Mouse (Mus musculus) limb, embryonic 11.5 days (tissue): ENCODE results near the gene Paqr5. TPM values are rescaled to one million over a fixed set of nuclear protein-coding genes. Genes with fewer than 3 reads are reported as not detected.

Experiments used
- ATAC-seq: fragments of 200-750 bp; cut with Nextera tagmentation; 2 replicates; pipeline ENCODE4 v1.8.0; 2017; ENCODE audit warnings: low read depth; ENCODE audit not compliant: insufficient number of reproducible peaks, low FRiP score, low TSS enrichment
- DNase-seq: peaks from one replicate; pipeline ENCODE4 v3.0.0-alpha.2; 2015; ENCODE audit warnings: low spot score
- H3K27ac ChIP-seq: fragments of 300-500 bp; sonication (generic); replicated peaks from 2 replicates; pipeline ENCODE4 v1.5.1; 2014; ENCODE audit warnings: low read depth, mild to moderate bottlenecking, low read length
- H3K27me3 ChIP-seq: fragments of 300-500 bp; sonication (generic); 2 replicates; pipeline ENCODE4 v1.6.1; 2014; ENCODE audit warnings: mild to moderate bottlenecking, low read length, mixed read lengths; ENCODE audit not compliant: control insufficient read depth, insufficient read depth
- H3K36me3 ChIP-seq: fragments of 300-500 bp; sonication (generic); 2 replicates; pipeline ENCODE4 v1.6.1; 2014; ENCODE audit warnings: mild to moderate bottlenecking, low read length, moderate library complexity, mixed read lengths; ENCODE audit not compliant: control insufficient read depth, insufficient read depth
- H3K4me1 ChIP-seq: fragments of 300-500 bp; sonication (generic); 2 replicates; pipeline ENCODE4 v1.6.1; 2014; ENCODE audit warnings: low read length, mixed read lengths; ENCODE audit not compliant: control insufficient read depth, insufficient read depth
- H3K4me2 ChIP-seq: fragments of 300-500 bp; sonication (generic); 2 replicates; pipeline ENCODE4 v1.6.1; 2014; ENCODE audit warnings: low read depth, mild to moderate bottlenecking, moderate library complexity; ENCODE audit not compliant: severe bottlenecking
- H3K4me3 ChIP-seq: fragments of 300-500 bp; sonication (generic); 2 replicates; pipeline ENCODE4 v1.5.1; 2014; ENCODE audit warnings: low read depth, low read length
- H3K9ac ChIP-seq: fragments of 300-500 bp; sonication (generic); 2 replicates; pipeline ENCODE4 v1.6.1; 2014; ENCODE audit warnings: mild to moderate bottlenecking, low read length
- H3K9me3 ChIP-seq: fragments of 300-500 bp; sonication (generic); 2 replicates; pipeline ENCODE4 v1.6.1; 2016; ENCODE audit warnings: low read length; ENCODE audit not compliant: control insufficient read depth
- WGBS: fragments of 180-500 bp; shearing (Covaris S2); extraction: QIAGEN DNeasy Blood & Tissue Kit; methylation state at CpG from one replicate; pipeline ENCODE4 v1.1.7; 2014; 5-methylcytosine and 5-hydroxymethylcytosine counted together
- polyA plus RNA-seq: library from polyadenylated mRNA; unstranded; fragments of >200 nt; fragmentation: Nextera tagmentation; extraction: Ambion mirVana; gene quantifications from 2 replicates; pipeline ENCODE4 v1.2.1, GENCODE M21; 2014

The Paqr5 gene
- polyA plus RNA-seq, 1 experiment from 2014 or later: 0.85 TPM

GRCm38 (mm10) chr9:62021583-62022120, 5.0 kb downstream of the Paqr5 start:
- WGBS: 36% methylated on average over 7 of the region's 7 CpGs
- no peaks in the 10 kb centered on the region for H3K9me3 ChIP-seq
- no peak overlapping the region for H3K4me3 ChIP-seq
- H3K4me1 ChIP-seq: peaks cover 1% of the 10 kb centered on the region; the same call in 1 of the 2 replicates
- H3K9ac ChIP-seq: no peak overlapping the region
- H3K4me2 ChIP-seq: no peak overlapping the region
- H3K36me3 ChIP-seq: no peaks in the 10 kb centered on the region
- ATAC-seq (no peak), DNase-seq (no peak)
- H3K27me3 ChIP-seq: peaks cover 8% of the 10 kb centered on the region
- H3K27ac ChIP-seq: no peak overlapping the region

GRCm38 (mm10) chr9:62020259-62020658, 6.4 kb downstream of the Paqr5 start:
- no peaks in the 10 kb centered on the region for H3K4me1 ChIP-seq
- H3K27me3 ChIP-seq: peaks cover under 1% of the 10 kb centered on the region; the same call in 1 of the 2 replicates
- no peak overlapping the region for H3K27ac ChIP-seq
- WGBS: 85% methylated on average over 7 of the region's 7 CpGs
- no peak for ATAC-seq
- H3K4me2 ChIP-seq: no peak overlapping the region
- no peak for DNase-seq
- H3K9ac ChIP-seq: no peak overlapping the region
- H3K36me3 ChIP-seq: no peaks in the 10 kb centered on the region
- no peak overlapping the region for H3K4me3 ChIP-seq
- H3K9me3 ChIP-seq: no peaks in the 10 kb centered on the region

- 81% methylated on average over 14 of the region's 14 CpGs for WGBS
Observed at GRCm38 (mm10) chr9:62018229-62019093, 8.2 kb downstream of the Paqr5 start.

GRCm38 (mm10) chr9:62017329-62017728, 9.3 kb downstream of the Paqr5 start:
- no peaks in the 10 kb centered on the region for H3K36me3 ChIP-seq
- no peaks in the 10 kb centered on the region for H3K9me3 ChIP-seq
- DNase-seq (no peak), ATAC-seq (no peak)
- no peaks in the 10 kb centered on the region for H3K4me1 ChIP-seq
- WGBS: 80% methylated on average over 6 of the region's 6 CpGs
- H3K27ac ChIP-seq: no peak overlapping the region
- H3K4me3 ChIP-seq: no peak overlapping the region
- H3K27me3 ChIP-seq: no peaks in the 10 kb centered on the region
- H3K9ac ChIP-seq: no peak overlapping the region
- no peak overlapping the region for H3K4me2 ChIP-seq

More at GRCm38 (mm10) chr9:62018229-62019093, 8.2 kb downstream of the Paqr5 start:
- H3K4me3 ChIP-seq: no peak overlapping the region
- H3K4me1 ChIP-seq: no peaks in the 10 kb centered on the region
- H3K9ac ChIP-seq: no peak overlapping the region
- no peaks in the 10 kb centered on the region for H3K36me3 ChIP-seq
- H3K9me3 ChIP-seq: no peaks in the 10 kb centered on the region
- no peak for DNase-seq
- no peak overlapping the region for H3K27ac ChIP-seq
- H3K4me2 ChIP-seq: no peak overlapping the region
- ATAC-seq: no peak
- H3K27me3 ChIP-seq: no peaks in the 10 kb centered on the region

- no peak overlapping the region for H3K4me2 ChIP-seq
- no peaks in the 10 kb centered on the region for H3K9me3 ChIP-seq
- no peak overlapping the region for H3K4me3 ChIP-seq
- ATAC-seq: no peak
- no peak for DNase-seq
- H3K27ac ChIP-seq: no peak overlapping the region
- WGBS: 60% methylated on average over 3 of the region's 3 CpGs
- no peaks in the 10 kb centered on the region for H3K27me3 ChIP-seq
- H3K9ac ChIP-seq: no peak overlapping the region
- no peaks in the 10 kb centered on the region for H3K4me1 ChIP-seq
- H3K36me3 ChIP-seq: no peaks in the 10 kb centered on the region
Observed at GRCm38 (mm10) chr9:62015504-62015903, 11.2 kb downstream of the Paqr5 start.

- Histone ChIP-seq H3K27ac (no peak overlapping the region), H3K4me1 (no peaks in the 10 kb centered on the region), H3K36me3 (no peaks in the 10 kb centered on the region), H3K27me3 (no peaks in the 10 kb centered on the region), H3K4me3 (no peak overlapping the region), H3K4me2 (no peak overlapping the region), H3K9ac (no peak overlapping the region), H3K9me3 (no peaks in the 10 kb centered on the region)
- ATAC-seq: no peak
- no peak for DNase-seq
- 69% methylated on average over 12 of the region's 12 CpGs for WGBS
Observed at GRCm38 (mm10) chr9:62013316-62014097, 13.1 kb downstream of the Paqr5 start.

GRCm38 (mm10) chr9:62008360-62008759, 18.3 kb downstream of the Paqr5 start:
- Histone ChIP-seq H3K9ac (no peak overlapping the region), H3K4me1 (0 out of 2 replicates have a peak, but pooled peaks cover 3% of the 10 kb centered on the region), H3K9me3 (no peaks in the 10 kb centered on the region), H3K27me3 (no peaks in the 10 kb centered on the region), H3K4me2 (no peak overlapping the region), H3K4me3 (no peak overlapping the region), H3K36me3 (no peaks in the 10 kb centered on the region), H3K27ac (no peak overlapping the region)
- ATAC-seq: no peak
- WGBS: 73% methylated on average over 5 of the region's 5 CpGs
- no peak for DNase-seq

- no peak overlapping the region for H3K4me3 ChIP-seq
- H3K9me3 ChIP-seq: no peaks in the 10 kb centered on the region
- 0 out of 2 replicates have a peak, but pooled peaks cover 3% of the 10 kb centered on the region for H3K4me1 ChIP-seq
- no peak for ATAC-seq
- no peak overlapping the region for H3K4me2 ChIP-seq
- no peak overlapping the region for H3K9ac ChIP-seq
- DNase-seq: no peak
- no peaks in the 10 kb centered on the region for H3K36me3 ChIP-seq
- no peaks in the 10 kb centered on the region for H3K27me3 ChIP-seq
- no peak overlapping the region for H3K27ac ChIP-seq
- 53% methylated on average over 4 of the region's 4 CpGs for WGBS
Observed at GRCm38 (mm10) chr9:62007028-62007427, 19.6 kb downstream of the Paqr5 start.
